Mouse (Mus musculus) hindbrain, postnatal 0 days (tissue): ENCODE measurements around the gene Stk32c. TPM values are rescaled to one million over a fixed set of nuclear protein-coding genes. Genes with fewer than 3 reads are reported as not detected.

ENCODE experiments used
- ATAC-seq: fragments of 200-750 bp; cut with Nextera tagmentation; 2 replicates; pipeline ENCODE4 v1.8.0; 2017; ENCODE audit warnings: mild to moderate bottlenecking, moderate TSS enrichment, moderate library complexity
- DNase-seq: peaks from one replicate; pipeline ENCODE4 v3.0.0-alpha.2; 2015; ENCODE audit warnings: low spot score
- H3K27ac ChIP-seq: fragments of 300-500 bp; sonication (generic); 2 replicates; pipeline ENCODE4 v1.5.1; 2014; ENCODE audit warnings: mild to moderate bottlenecking
- H3K27me3 ChIP-seq: fragments of 300-500 bp; sonication (generic); 2 replicates; pipeline ENCODE4 v1.6.1; 2014; ENCODE audit warnings: low read length, mixed read lengths; ENCODE audit not compliant: insufficient read depth
- H3K36me3 ChIP-seq: fragments of 300-500 bp; sonication (generic); 2 replicates; pipeline ENCODE4 v1.6.1; 2014; ENCODE audit warnings: low read length, mixed read lengths; ENCODE audit not compliant: insufficient read depth
- H3K4me1 ChIP-seq: fragments of 300-500 bp; sonication (generic); 2 replicates; pipeline ENCODE4 v1.6.1; 2014; ENCODE audit warnings: antibody characterized with exemption, low read length, mixed read lengths; ENCODE audit not compliant: insufficient read depth
- H3K4me2 ChIP-seq: fragments of 300-500 bp; sonication (generic); 2 replicates; pipeline ENCODE4 v1.6.1; 2014; ENCODE audit warnings: low read depth, mild to moderate bottlenecking, low read length, moderate library complexity, mixed read lengths
- H3K4me3 ChIP-seq: fragments of 300-500 bp; sonication (generic); 2 replicates; pipeline ENCODE4 v1.5.1; 2014; ENCODE audit warnings: low read length
- H3K9ac ChIP-seq: fragments of 300-500 bp; sonication (generic); replicated peaks from 2 replicates; pipeline ENCODE4 v1.6.1; 2014; ENCODE audit warnings: mild to moderate bottlenecking, low read length, moderate library complexity, mixed read lengths
- H3K9me3 ChIP-seq: fragments of 300-500 bp; sonication (generic); 2 replicates; pipeline ENCODE4 v1.6.1; 2016; ENCODE audit warnings: low read length, mixed read lengths
- CTCF ChIP-seq: IDR thresholded peaks from 2 replicates; pipeline ENCODE4 v1.5.1; 2016; ENCODE audit warnings: antibody characterized with exemption, control low read depth, low read depth
- WGBS: fragments of 180-500 bp; shearing (Covaris S2); extraction: QIAGEN DNeasy Blood & Tissue Kit; methylation state at CpG from one replicate; pipeline ENCODE4 v1.1.7; 2014; 5-methylcytosine and 5-hydroxymethylcytosine counted together
- polyA plus RNA-seq: library from polyadenylated mRNA; unstranded; fragments of >200 nt; fragmentation: Nextera tagmentation; extraction: Ambion mirVana; gene quantifications from 2 replicates; pipeline ENCODE4 v1.2.1, GENCODE M21; 2015
- total RNA-seq: library from RNA; depleted of rRNA; stranded (reverse); fragments of >200 nt; gene quantifications from 2 replicates; pipeline ENCODE4 v1.2.3, GENCODE M21; 2014

Stk32c gene
- total and polyA plus RNA-seq, 2 experiments from 2014 or later: 2.0 to 24.7 TPM

GRCm38 (mm10) chr7:139136906-139137491 is 76.1 kb downstream of the Stk32c start:
- DNase-seq (peak; percentile 71), ATAC-seq (peak; percentile 46; the same call in 1 of the 2 replicates)
- Histone ChIP-seq H3K9me3 (no peaks in the 10 kb centered on the region), H3K4me1 (peaks cover 15% of the 10 kb centered on the region; the same call in 1 of the 2 replicates), H3K27ac (no peak overlapping the region; the same call in 1 of the 2 replicates), H3K4me3 (no peak overlapping the region), H3K36me3 (no peaks in the 10 kb centered on the region), H3K4me2 (no peak overlapping the region), H3K9ac (no peak overlapping the region), H3K27me3 (no peaks in the 10 kb centered on the region)
- WGBS: 64% methylated on average over 5 of the region's 5 CpGs
- no peak for TF ChIP-seq CTCF

- Histone ChIP-seq H3K9me3 (no peaks in the 10 kb centered on the region), H3K36me3 (no peaks in the 10 kb centered on the region), H3K4me2 (no peak overlapping the region), H3K27me3 (no peaks in the 10 kb centered on the region), H3K4me3 (no peak overlapping the region), H3K4me1 (peaks cover 17% of the 10 kb centered on the region; the same call in 1 of the 2 replicates), H3K9ac (no peak overlapping the region), H3K27ac (no peak overlapping the region)
- TF ChIP-seq CTCF: no peak
- 67% methylated on average over 5 of the region's 5 CpGs for WGBS
- no peak for ATAC-seq
- DNase-seq: no peak
Measured at GRCm38 (mm10) chr7:139135236-139135635, 77.9 kb downstream of the Stk32c start.

DNA sequence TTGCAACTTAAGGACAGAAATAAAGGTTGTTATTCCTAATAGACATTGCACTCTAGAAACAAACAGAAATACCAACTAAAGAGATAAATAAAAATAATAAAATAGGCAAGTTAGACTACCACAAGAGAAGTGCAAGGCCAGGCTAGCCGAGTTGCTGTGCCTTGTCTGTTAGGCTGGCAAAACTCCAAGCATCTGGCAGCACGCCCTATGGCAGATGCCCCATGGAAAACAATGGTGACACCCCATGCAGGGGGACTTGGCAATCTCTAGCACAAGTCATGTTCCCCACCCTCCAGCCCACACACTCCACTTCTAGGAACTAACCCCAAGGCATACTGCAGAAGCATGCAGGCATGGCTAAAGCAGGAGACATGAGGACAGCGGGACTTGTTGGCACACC is 79.7 kb downstream of the Stk32c start:
- H3K4me2 ChIP-seq: no peak overlapping the region
- H3K9me3 ChIP-seq: no peaks in the 10 kb centered on the region
- no peak for ATAC-seq
- no peak overlapping the region for H3K4me3 ChIP-seq
- no peak overlapping the region for H3K27ac ChIP-seq
- H3K27me3 ChIP-seq: no peaks in the 10 kb centered on the region
- H3K9ac ChIP-seq: no peak overlapping the region
- WGBS: 39% methylated on average over 3 of the region's 3 CpGs
- H3K4me1 ChIP-seq: peaks cover 19% of the 10 kb centered on the region; the same call in 1 of the 2 replicates
- peak; percentile 79 for DNase-seq
- no peak for TF ChIP-seq CTCF
- H3K36me3 ChIP-seq: no peaks in the 10 kb centered on the region

GRCm38 (mm10) chr7:139131538-139131937 is 81.6 kb downstream of the Stk32c start:
- no peak overlapping the region for H3K4me3 ChIP-seq
- TF ChIP-seq CTCF: no peak
- peaks cover 11% of the 10 kb centered on the region; the same call in 1 of the 2 replicates for H3K4me1 ChIP-seq
- no peak overlapping the region for H3K9ac ChIP-seq
- H3K27ac ChIP-seq: no peak overlapping the region
- ATAC-seq (no peak), DNase-seq (no peak)
- no peaks in the 10 kb centered on the region for H3K36me3 ChIP-seq
- WGBS: 73% methylated on average over 8 of the region's 8 CpGs
- H3K27me3 ChIP-seq: no peaks in the 10 kb centered on the region
- H3K9me3 ChIP-seq: no peaks in the 10 kb centered on the region
- no peak overlapping the region for H3K4me2 ChIP-seq

DNA sequence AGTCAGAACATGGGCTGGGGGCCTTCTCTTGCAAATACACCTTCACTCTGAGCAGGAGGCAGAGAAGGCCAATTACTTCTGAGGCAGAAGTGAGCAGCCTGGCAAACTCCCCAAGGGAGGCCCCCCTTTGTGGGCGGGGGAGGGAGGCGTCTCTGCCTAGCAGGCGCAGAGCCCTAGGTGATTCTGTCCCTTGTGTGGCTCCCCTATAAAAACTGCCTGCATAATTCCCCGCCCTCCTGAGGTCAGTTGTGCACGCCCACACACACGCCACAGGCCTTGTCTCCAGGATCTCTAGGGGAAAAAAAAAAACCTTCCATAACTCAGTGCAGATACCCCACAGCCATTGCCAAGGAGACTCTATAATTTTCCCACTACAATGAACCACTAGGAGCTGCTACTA is 82.7 kb downstream of the Stk32c start:
- no peak overlapping the region for H3K27ac ChIP-seq
- H3K9ac ChIP-seq: no peak overlapping the region
- DNase-seq (no peak), ATAC-seq (no peak)
- no peak overlapping the region for H3K4me2 ChIP-seq
- H3K36me3 ChIP-seq: no peaks in the 10 kb centered on the region
- H3K4me1 ChIP-seq: 0 out of 2 replicates have a peak, but pooled peaks cover 8% of the 10 kb centered on the region
- WGBS: 36% methylated on average over 6 of the region's 6 CpGs
- no peak for TF ChIP-seq CTCF
- no peaks in the 10 kb centered on the region for H3K9me3 ChIP-seq
- H3K27me3 ChIP-seq: no peaks in the 10 kb centered on the region
- H3K4me3 ChIP-seq: no peak overlapping the region

DNA sequence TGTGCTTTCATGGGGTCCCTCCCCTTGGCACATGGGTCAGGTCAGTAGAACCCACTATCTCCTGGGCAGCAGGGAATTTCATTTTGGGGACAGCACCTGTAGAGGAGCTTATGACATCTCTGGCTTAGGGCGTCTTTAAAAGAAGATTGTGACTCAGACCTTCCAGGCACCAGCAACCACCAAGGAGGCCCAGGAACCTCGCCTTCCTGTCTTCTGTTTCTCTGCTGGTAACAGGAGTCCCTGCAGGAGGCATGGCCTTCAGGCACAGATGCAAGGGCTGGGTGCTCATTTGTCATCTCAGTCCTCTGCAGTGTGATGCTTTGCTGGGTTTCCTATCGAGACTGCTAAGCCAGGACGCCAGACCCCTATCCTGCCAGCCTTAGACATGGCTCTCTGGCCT is 84.1 kb downstream of the Stk32c start:
- Histone ChIP-seq H3K27me3 (no peaks in the 10 kb centered on the region), H3K27ac (no peak overlapping the region), H3K4me3 (no peak overlapping the region), H3K4me1 (0 out of 2 replicates have a peak, but pooled peaks cover 8% of the 10 kb centered on the region), H3K36me3 (no peaks in the 10 kb centered on the region), H3K4me2 (no peak overlapping the region), H3K9ac (no peak overlapping the region), H3K9me3 (no peaks in the 10 kb centered on the region)
- TF ChIP-seq CTCF: no peak
- WGBS: 88% methylated on average over 4 of the region's 4 CpGs
- ATAC-seq (no peak), DNase-seq (no peak)

DNA sequence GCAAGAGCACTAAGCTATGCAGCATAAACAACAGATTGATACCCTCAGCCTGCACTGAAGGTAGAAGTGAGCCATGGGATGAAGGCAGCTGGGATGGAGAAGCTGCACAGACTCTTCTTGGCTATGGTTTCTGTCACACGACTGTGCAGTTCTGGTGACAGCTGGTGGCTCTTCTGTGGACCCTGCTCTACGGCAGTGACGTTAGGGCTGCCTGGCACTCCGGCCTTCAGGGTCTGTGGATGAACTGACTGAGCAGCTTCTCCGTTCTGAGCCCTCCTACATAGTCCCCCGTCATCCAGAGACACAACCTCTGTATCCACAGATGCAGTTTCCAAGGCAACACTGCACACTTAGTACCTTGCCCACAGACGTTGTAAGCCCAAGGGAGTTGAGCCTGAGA is 86.6 kb downstream of the Stk32c start:
- no peak overlapping the region for H3K9ac ChIP-seq
- ATAC-seq: peak; percentile 71
- 37% methylated on average over 7 of the region's 7 CpGs for WGBS
- H3K27me3 ChIP-seq: no peaks in the 10 kb centered on the region
- H3K9me3 ChIP-seq: no peaks in the 10 kb centered on the region
- peak; percentile 34 for DNase-seq
- 0 out of 2 replicates have a peak, but pooled peaks cover 4% of the 10 kb centered on the region for H3K4me1 ChIP-seq
- no peak overlapping the region for H3K27ac ChIP-seq
- no peak for TF ChIP-seq CTCF
- H3K36me3 ChIP-seq: no peaks in the 10 kb centered on the region
- H3K4me3 ChIP-seq: no peak overlapping the region
- no peak overlapping the region for H3K4me2 ChIP-seq
